Mouse (Mus musculus): Measurements from ENCODE around the gene Ppil1. TPM values are rescaled to one million over a fixed set of nuclear protein-coding genes. Genes with fewer than 3 reads are reported as not detected.
A peak's percentile ranks its signal among the peaks of the same experiment; 100 is the strongest.

Ppil1 gene
- total and polyA plus RNA-seq, 3 experiments, result 115 to 135 (median 122) TPM

- TF ChIP-seq KAT2A (conservative IDR thresholded peaks at IDR 0.05; ENCODE audit: low read depth, low read length), result peak; percentile 77
- no peak for TF ChIP-seq GABPA (IDR thresholded peaks at IDR 0.05; ENCODE audit: low read depth, low read length)
- TF ChIP-seq MAX (IDR thresholded peaks at IDR 0.05; ENCODE audit: low read length), result peak; percentile 72; the same call in 1 of the 2 replicates
- 0 out of 2 replicates have a peak, but pooled peaks have one; percentile 17 for TF ChIP-seq NRF1 (IDR thresholded peaks at IDR 0.05; ENCODE audit: insufficient read depth, low read depth, low read length, poor library complexity, severe bottlenecking)
- TF ChIP-seq TCF12 (IDR thresholded peaks at IDR 0.05; ENCODE audit: low read depth, low read length), result peak; percentile 65
- TF ChIP-seq CTCF (IDR thresholded peaks at IDR 0.05 in 2 of 3, conservative IDR thresholded peaks at IDR 0.05 in 1 of 3; ENCODE audit: control insufficient read depth in 1 of 3, insufficient read depth in 1 of 3, low read depth in 2 of 3, low read length in 3 of 3, poor library complexity in 1 of 3, severe bottlenecking in 1 of 3), result peak; percentile 49 to 84 (median 71)
- peak; percentile 86 for TF ChIP-seq ZMIZ1 (IDR thresholded peaks at IDR 0.05; ENCODE audit: low read depth, low read length)
- no peak for TF ChIP-seq GATA1 (IDR thresholded peaks at IDR 0.05; ENCODE audit: low read depth, low read length)
- TF ChIP-seq MAFK (IDR thresholded peaks at IDR 0.05; ENCODE audit: borderline replicate concordance, low read depth, low read length), result no peak
- peak; percentile 83 for TF ChIP-seq NELFE (IDR thresholded peaks at IDR 0.05; ENCODE audit: low read depth, low read length)
- TF ChIP-seq CHD2 (IDR thresholded peaks at IDR 0.05; ENCODE audit: low read length), result peak; percentile 97
- TF ChIP-seq JUND (IDR thresholded peaks at IDR 0.05; ENCODE audit: low read depth, low read length), result no peak
- TF ChIP-seq USF1 (IDR thresholded peaks at IDR 0.05; ENCODE audit: low read depth, low read length), result no peak
- TF ChIP-seq TBP (IDR thresholded peaks at IDR 0.05; ENCODE audit: low read depth, low read length), result peak; percentile 71
- peak; percentile 90 for TF ChIP-seq MAZ (IDR thresholded peaks at IDR 0.05; ENCODE audit: low read depth, low read length)
- TF ChIP-seq MYB (IDR thresholded peaks at IDR 0.05; ENCODE audit: low read depth, low read length), result no peak
- peak; percentile 91 to 93 for TF ChIP-seq POLR2A (IDR thresholded peaks at IDR 0.05; ENCODE audit: control insufficient read depth in 1 of 2, insufficient read depth in 1 of 2, low read depth in 1 of 2, low read length in 2 of 2, poor library complexity in 1 of 2)
- peak; percentile 60 for TF ChIP-seq SMC3 (IDR thresholded peaks at IDR 0.05; ENCODE audit: low read depth, low read length)
- peak; percentile 92 for TF ChIP-seq MXI1 (IDR thresholded peaks at IDR 0.05; ENCODE audit: low read depth, low read length)
- no peak for TF ChIP-seq BHLHE40 (IDR thresholded peaks at IDR 0.05; ENCODE audit: borderline replicate concordance, low read depth, low read length)
- no peak for TF ChIP-seq CHD1 (IDR thresholded peaks at IDR 0.05; ENCODE audit: low read depth, low read length)
- peak; percentile 91 for TF ChIP-seq SIN3A (IDR thresholded peaks at IDR 0.05; ENCODE audit: low read length)
- peak; percentile 96 for TF ChIP-seq HCFC1 (IDR thresholded peaks at IDR 0.05; ENCODE audit: low read depth, low read length)
- TF ChIP-seq MYC (IDR thresholded peaks at IDR 0.05; ENCODE audit: low read depth, low read length), result no peak; the same call in 1 of the 2 replicates
- peak in 1 of 2 experiments; percentile 12; a peak in 2 of 4 replicates for TF ChIP-seq EP300 (IDR thresholded peaks at IDR 0.05; ENCODE audit: low read depth in 1 of 2, low read length in 2 of 2)
- TF ChIP-seq POLR2AphosphoS5 (IDR thresholded peaks at IDR 0.05; ENCODE audit: borderline replicate concordance, low read depth, low read length), result 0 out of 2 replicates have a peak, but pooled peaks have one; percentile 5
- peak; percentile 99 for TF ChIP-seq ELF1 (IDR thresholded peaks at IDR 0.05; ENCODE audit: low read depth, low read length)
- no peak for TF ChIP-seq UBTF (IDR thresholded peaks at IDR 0.05; ENCODE audit: borderline replicate concordance, insufficient read depth, low read depth, low read length)
- peak; percentile 72; the same call in 1 of the 2 replicates for TF ChIP-seq POLR2AphosphoS2 (IDR thresholded peaks at IDR 0.05; ENCODE audit: low read length)
- DNase-seq (ENCODE audit: low read depth, low spot score), result peak; percentile 98
- no peaks in the 10 kb centered on the region for H3K9me3 ChIP-seq (replicated peaks; ENCODE audit: insufficient read depth, low read length)
- H3K4me3 ChIP-seq (ENCODE audit: control insufficient read depth in 1 of 2, insufficient read depth in 1 of 2, low read depth in 2 of 2, low read length in 2 of 2), result peak within 1 kb of the TSS; percentile 94 to 97
- H3K36me3 ChIP-seq (ENCODE audit: control insufficient read depth in 1 of 2, insufficient read depth in 2 of 2, low read length in 2 of 2), result peaks cover 0 to 27% of the 10 kb centered on the region in 2 experiments; a peak in 2 of 4 replicates
- peaks cover 0 to 28% of the 10 kb centered on the region in 2 experiments; a peak in 2 of 4 replicates for H3K4me1 ChIP-seq (ENCODE audit: control insufficient read depth in 1 of 2, insufficient read depth in 2 of 2, low read length in 2 of 2)
- peak within 1 kb of the TSS; percentile 98 for H3K9ac ChIP-seq (ENCODE audit: control insufficient read depth, low read depth, low read length, poor library complexity, severe bottlenecking)
- peaks cover 24% of the 10 kb centered on the region for H3K79me2 ChIP-seq (ENCODE audit: control insufficient read depth, insufficient read depth, low read length, poor library complexity)
- peak within 1 kb of the TSS; percentile 82 for H3K27ac ChIP-seq (ENCODE audit: control insufficient read depth, low read depth, low read length)
- no peaks in the 10 kb centered on the region for H3K27me3 ChIP-seq (ENCODE audit: control insufficient read depth in 1 of 2, insufficient read depth in 2 of 2, low read length in 2 of 2)
Observed at GRCm38 (mm10) chr17:29268682-29269348, 4.8 kb upstream of the Ppil1 start, which contains the start of gene BC004004. TSS of gene BC004004 (plus strand) at chr17:29268788.

Measured in MEL (cell line).